Mouse (Mus musculus) brain, embryonic 14.5 days (tissue): Measurements from ENCODE around the gene Arhgap18.

Experiments
- CTCF ChIP-seq: fragments of 200-500 bp; IDR thresholded peaks from 2 replicates; pipeline ENCODE4 v1.5.1; 2012; ENCODE audit warnings: inconsistent platforms, mild to moderate bottlenecking, moderate library complexity, borderline replicate concordance; ENCODE audit not compliant: insufficient read depth, insufficient read length; ENCODE audit errors: extremely low read depth
- POLR2A ChIP-seq: fragments of 200-500 bp; IDR thresholded peaks from 2 replicates; pipeline ENCODE4 v1.6.1; 2012; ENCODE audit warnings: mild to moderate bottlenecking, inconsistent platforms, borderline replicate concordance; ENCODE audit not compliant: poor library complexity, insufficient read depth, insufficient read length, severe bottlenecking; ENCODE audit errors: extremely low read depth

DNA sequence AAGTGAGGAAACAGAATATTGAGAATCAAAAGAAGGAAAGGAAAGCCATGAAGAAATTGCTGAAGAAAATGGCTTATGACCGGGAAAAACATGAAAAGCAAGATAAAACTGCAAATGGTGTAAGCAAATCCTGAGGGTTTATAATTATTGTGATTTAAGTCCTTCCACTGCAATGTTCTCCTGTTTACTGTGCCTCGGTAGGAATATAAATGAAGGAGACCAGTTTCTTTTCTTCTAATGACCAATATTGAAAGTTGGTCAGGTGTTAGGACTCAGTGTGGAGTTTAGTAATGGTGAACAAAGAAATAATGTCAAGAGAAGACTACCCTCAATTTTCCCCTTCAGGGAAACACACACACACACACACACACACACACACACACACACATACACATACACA, 136.5 kb downstream of the Arhgap18 start:
- no peak for TF ChIP-seq CTCF
- TF ChIP-seq POLR2A: no peak
